Mouse (Mus musculus): ENCODE measurements at regions not wholly inside any gene's neighbourhood (a gene's known extent, or its start where the extent isn't known, plus 50 kb on each side); places are given as distances from the start of the nearest gene placed in this dataset.

DNA sequence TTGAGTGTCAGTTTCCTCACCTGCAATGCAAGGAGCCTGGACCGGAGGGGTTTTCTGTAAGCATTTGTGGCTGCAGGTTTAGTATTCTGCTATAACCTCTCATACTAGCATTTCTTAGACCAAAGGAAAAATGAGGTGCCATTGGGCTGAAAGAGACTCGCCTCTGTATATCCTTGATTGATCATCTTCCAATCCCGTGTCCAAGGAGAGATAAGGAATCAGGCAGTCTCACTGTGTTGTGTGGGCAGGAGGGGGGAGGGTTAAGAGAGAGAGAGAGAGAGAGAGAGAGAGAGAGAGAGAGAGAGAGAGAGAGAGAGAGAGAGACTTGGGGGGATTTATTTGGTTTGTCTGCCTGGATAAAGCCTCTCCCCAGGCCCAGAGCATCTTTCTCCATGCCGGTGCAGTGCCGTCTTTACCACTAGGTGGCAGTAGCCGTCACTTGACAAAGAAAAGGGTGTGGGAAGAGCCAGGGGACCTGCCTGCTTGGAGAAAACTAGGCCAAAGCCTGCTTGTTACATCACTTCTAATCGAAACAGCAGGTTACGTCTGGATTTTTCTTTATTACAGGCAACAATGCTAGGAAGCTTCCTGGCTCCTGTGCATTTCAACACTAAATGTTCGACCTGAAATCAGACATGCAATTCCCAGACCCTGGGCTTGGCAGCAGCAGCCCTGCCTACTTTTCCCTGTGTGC is 56.1 kb upstream of the Ces5a start:
- DNase-seq (ENCODE audit: low spot score), result peak; percentile 90

- no peak for DNase-seq (ENCODE audit: low spot score)
Observed at GRCm38 (mm10) chr8:93592302-93592651, 56.6 kb upstream of the Ces5a start.

DNA sequence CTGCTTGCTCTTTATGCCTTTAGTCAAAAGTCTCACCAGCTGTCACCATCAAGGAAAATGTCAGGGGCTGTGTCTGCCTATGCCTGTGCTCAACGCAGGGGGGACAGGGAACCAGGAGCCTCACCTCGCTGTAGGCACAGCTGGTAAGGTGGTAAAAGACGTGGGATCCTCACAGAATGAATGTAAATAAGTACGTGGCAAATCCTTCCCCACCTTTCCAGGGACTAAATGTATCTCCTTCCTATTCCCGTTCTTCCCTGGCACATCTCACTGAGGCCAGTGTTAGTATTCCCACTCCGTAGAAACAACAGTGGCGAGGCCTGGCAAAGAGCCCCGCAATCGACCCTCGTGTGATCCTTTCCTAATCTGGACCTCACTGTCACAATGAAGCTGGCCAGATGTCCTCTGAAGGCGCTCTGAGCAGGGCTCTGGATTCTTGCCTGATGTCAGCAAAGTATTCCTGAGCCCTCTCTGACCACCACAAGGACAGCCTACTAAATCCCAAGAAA is 63.0 kb upstream of the Ces5a start:
- no peak for DNase-seq (ENCODE audit: low spot score)

DNA sequence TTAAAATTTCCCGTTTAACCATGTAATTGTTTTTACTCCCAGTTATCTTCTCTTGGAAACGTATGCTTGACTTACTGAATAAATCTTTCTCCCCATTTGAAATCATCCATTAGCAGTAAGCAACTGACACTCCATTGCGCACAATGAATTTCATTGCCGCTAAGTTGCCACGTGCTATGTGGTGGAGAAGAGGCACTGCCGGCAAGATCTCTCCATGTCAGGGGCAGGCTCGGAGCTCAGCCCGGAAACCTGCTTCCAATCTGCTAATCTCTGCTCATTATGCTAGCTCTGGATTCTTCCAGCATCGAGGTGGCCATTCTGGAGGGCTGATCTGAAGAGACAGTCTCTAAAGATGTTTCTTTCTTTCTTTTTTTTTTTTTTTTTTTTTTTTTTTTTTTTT is 63.7 kb upstream of the Ces5a start:
- peak; percentile 16 for DNase-seq (ENCODE audit: low spot score)

DNA sequence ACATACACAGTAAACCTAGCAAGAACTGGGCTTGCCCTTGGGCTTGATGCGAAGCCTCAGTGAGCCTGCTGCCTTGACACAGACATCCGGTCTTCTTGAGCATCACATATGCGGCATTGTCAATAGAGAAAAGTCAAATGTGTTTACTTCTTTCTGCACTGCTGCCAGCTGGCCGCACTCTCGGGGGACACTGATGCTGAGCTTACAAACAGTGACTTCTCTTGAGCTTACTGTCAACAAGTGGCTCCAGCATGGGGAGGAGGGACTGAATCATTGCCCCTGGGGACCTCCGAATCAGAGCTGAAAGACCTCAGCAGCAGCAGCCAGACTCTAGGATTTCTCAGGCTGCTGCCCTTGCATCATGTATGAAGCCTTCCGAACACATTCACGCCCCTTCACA is 64.1 kb upstream of the Ces5a start:
- DNase-seq (ENCODE audit: low spot score), result peak; percentile 50

- DNase-seq (ENCODE audit: low spot score), result peak; percentile 69
Observed at GRCm38 (mm10) chr8:93626807-93627526, 91.3 kb upstream of the Ces5a start.

DNA sequence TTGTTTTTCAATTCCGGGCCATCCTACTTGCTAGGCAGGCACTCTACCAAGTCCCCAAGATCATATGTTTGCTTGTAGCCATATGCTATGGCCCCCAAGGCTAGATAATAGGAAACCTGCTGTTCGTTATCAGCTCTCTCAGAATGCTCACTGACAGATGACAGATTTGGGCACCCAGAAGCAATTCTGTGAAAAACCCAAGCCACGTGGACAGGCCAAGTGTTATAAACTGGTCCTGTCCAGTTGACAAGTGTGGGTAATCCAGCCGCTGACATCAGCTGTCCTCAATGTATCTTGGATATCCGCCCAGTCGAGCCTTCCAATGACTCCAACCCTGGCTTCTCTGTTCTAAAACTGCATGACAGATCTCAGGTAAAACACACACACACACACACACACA is 92.0 kb upstream of the Ces5a start:
- DNase-seq (ENCODE audit: low spot score), result no peak

DNA sequence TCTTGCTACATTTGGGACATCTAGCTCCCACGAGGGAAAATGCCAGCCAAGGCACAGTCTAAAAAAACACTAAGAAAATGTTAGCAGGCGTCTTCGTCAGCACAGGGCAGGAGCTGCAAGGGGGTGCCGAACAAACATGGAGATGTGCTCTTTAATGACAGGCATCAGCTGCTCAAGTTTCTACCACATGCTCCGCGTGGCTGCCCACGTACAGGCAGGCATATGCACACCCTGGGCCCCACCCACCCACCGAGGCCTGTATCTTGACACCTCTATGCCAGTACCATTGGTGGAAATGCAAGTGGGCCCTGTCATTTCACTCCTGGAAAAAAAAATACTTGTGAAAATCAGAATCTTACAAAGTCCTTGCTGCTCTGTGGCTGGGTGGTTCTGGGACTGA is 97.3 kb upstream of the Ces5a start:
- no peak for DNase-seq (ENCODE audit: low spot score)

DNA sequence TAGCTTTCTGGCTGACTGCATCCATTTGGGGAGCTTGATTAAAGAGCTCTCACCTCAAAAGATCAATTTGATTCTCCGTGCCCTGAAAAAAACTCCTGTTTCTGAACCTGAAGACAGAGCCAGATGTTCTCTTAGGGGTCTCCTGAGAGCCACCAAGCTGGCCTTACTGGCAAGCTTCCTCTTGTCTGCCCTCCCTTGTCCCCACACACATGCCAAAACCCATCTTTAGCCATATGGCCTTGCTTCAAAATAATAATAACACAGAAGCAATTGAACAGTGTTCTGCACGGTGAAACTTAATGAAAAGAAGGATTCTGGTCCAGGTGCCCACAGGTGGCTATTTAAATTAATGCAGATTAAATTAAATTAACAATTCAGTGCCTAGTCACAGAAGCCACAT is 107.1 kb upstream of the Ces5a start:
- no peak for DNase-seq (ENCODE audit: low spot score)

GRCm38 (mm10) chr8:93643471-93644215 is 108.0 kb upstream of the Ces5a start:
- no peak for DNase-seq (ENCODE audit: low spot score)

- no peak for DNase-seq (ENCODE audit: low spot score)
Observed at GRCm38 (mm10) chr8:93653421-93653820, 117.8 kb upstream of the Ces5a start.

DNA sequence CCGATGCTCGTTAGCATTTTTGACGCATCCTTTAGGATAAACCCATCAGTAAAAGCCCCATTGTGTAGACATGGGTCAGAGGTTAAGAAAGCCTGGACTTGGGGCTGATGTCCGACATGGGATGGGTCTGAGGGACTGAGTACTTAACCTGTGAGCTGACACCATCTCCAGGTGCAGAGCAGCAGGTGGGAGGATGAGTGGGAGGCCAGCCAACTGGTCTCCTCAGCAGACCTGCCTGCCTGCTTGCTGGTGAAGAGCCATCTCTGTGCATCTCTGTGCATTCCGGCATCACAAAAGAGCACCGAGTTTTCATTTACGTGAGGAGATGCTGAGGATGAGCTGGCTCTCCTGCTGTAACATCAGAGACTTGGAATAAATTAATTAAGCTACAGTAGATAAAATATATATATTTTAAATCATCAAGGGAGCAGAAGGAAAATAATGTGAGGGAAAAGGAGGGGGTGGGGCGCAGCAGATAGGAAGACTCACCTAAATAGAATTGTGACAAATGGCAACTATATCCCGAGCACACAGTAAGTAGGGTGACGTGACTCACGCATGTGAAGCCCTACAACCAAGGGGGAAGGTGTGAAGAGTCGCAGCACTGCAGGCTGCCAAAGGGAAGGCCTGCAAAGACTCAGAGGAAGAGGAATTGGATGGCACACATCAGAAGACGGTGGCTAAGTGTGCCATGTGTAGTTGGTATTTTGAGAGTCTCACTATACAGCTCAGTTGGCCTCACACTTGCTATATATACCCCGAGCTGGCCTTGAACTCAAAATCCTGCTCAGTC is 118.5 kb upstream of the Ces5a start:
- no peak for DNase-seq (ENCODE audit: low spot score)

GRCm38 (mm10) chr8:93655752-93656151 is 120.1 kb upstream of the Ces5a start:
- DNase-seq (ENCODE audit: low spot score), result no peak

DNA sequence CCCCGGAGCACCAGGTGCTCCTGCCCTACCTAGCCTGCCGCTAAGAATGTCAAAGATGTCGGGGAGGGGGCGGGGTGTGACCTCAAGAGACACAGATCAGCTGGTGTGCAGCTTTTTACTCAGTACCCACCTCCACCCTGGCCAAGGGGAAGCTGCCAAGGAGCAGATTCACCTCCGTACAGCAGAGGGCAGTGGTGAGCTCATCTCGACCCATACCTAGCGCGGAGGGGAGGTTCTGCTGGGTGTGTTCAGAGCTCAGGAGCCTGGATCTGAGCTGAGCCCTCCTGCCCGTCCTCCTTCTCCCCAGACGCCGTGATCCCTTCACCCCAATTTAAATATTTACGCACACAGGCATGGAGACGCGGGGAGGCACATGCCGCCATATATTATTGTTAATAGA is 126.1 kb upstream of the Ces5a start:
- DNase-seq (ENCODE audit: low spot score), result peak; percentile 89

- no peak for DNase-seq (ENCODE audit: low spot score)
Observed at GRCm38 (mm10) chr8:93662219-93662618, 126.6 kb upstream of the Ces5a start.

- no peak for DNase-seq (ENCODE audit: low spot score)
Observed at GRCm38 (mm10) chr8:93663851-93664250, 128.2 kb upstream of the Ces5a start.

GRCm38 (mm10) chr8:93668306-93668705 is 132.7 kb upstream of the Ces5a start:
- no peak for DNase-seq (ENCODE audit: low spot score)

DNA sequence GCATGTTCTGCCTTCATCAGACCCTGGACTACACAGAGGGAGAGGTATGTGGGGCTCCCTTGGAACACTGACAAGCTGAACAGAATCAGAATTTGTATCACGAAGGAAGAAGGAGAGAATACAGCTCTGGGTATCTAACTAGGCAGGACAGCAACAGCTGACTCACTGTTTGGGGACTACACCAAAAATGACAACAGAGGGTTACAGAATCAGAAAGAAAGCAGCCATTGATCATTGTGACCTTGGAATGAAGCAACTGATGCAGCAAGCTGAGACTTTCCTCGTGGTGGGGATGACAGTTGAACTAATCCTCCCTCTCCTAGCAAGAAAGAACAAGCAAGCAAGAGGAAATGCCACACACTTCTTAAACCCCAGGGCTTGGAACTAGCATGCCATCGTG is 135.0 kb upstream of the Gnao1 start:
- DNase-seq (ENCODE audit: low spot score), result no peak

DNA sequence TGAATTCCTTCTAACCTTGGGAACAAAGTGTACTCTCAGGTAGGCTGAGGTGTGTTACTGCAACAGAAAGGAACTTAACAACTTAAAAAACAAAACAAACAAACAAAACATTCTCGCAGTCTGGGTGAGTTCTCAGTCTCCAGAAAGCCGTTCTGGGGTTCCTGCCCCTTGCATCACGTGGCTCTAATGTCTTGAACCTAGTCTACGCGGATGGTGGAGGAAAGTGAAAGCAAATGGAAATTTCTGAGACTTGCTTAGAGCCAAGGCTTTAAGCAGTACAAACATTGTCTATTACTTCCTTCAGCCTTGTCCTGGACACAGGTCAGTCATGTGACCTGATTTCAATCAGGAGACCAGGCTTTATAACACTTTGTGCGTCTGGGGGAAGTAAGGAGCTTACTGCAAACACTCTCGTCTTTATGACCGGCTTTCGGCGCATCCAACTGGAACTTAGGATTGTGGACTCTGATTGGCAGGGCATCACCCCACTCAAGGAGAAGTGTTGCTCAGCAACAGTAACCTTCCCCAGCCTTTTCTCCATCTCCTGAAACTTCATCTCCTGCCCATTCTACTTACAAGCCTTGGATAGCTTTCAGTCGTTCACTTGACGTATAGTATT is 125.9 kb upstream of the Gnao1 start:
- no peak for DNase-seq (ENCODE audit: low spot score)

- DNase-seq (ENCODE audit: low spot score), result no peak
Observed at GRCm38 (mm10) chr8:93684392-93684791, 125.4 kb upstream of the Gnao1 start.

DNA sequence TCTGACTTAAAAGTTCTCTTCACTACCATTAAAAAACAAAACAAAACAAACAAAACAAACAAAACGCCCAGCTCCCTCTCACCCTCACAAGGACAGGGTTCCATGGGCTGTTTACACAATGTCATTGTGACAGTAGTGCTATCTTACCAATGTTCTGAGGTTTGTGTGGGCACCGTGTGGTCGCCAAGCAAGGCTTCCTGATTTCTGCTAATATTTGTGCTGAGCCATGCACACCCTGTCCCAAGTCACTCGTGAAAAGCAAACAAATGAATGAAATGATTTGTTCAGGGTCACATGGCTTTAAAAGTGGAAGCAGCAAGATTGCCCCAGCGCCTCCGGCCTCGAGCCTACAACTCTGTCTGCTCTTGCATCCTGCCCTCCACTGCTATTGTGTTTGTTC is 120.9 kb upstream of the Gnao1 start:
- no peak for DNase-seq (ENCODE audit: low spot score)
